Mouse (Mus musculus) telencephalon, adult 2 months (tissue): ENCODE data around the gene Raet1e.
"Not testable (repeated sequence)": the region's sequence is repeated elsewhere in the genome, so short reads cannot be mapped to it uniquely, and the experiment has no call there.

Experiments
- DNase-seq: peaks from one replicate; pipeline ENCODE4 v3.0.0-alpha.2; 2011; ENCODE audit warnings: low read depth, low spot score

Gene Raet1e

GRCm38 (mm10) chr10:22273684-22274305, 115.4 kb downstream of the Raet1e start:
- no peak for DNase-seq

- no peak for DNase-seq
Measured at GRCm38 (mm10) chr10:22274445-22275057, 116.2 kb downstream of the Raet1e start.

DNA sequence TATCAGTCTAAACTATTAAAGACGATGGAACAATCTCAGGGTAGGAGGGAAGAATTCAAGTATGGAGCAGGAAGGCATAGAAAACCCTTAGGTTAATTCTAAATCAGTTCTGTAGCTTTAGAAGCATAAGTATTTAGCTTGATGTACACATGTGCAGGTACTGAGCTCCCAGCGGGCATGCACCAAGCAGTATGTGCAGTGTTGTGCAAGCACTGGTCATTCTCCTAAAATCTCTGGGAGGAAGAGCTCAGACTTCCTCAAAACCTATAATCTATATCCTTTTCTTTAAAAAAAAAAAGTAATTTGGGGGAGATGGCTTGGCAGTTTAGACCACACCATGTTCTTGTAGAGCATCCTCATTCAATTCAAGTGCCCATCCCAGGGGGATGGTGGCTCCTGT, 120.1 kb downstream of the Raet1e start:
- not testable (repeated sequence) for DNase-seq

- DNase-seq, result no peak
Measured at GRCm38 (mm10) chr10:22282816-22283215, 124.4 kb downstream of the Raet1e start.

- DNase-seq, result no peak
Measured at GRCm38 (mm10) chr10:22295676-22296075, 137.3 kb downstream of the Raet1e start.

- no peak for DNase-seq
Measured at GRCm38 (mm10) chr10:22297033-22297762, 138.8 kb downstream of the Raet1e start.

GRCm38 (mm10) chr10:22297766-22298461, 139.5 kb downstream of the Raet1e start:
- no peak for DNase-seq

GRCm38 (mm10) chr10:22299324-22299723, 141.0 kb downstream of the Raet1e start:
- no peak for DNase-seq

- no peak for DNase-seq
Measured at GRCm38 (mm10) chr10:22301641-22302040, 143.3 kb downstream of the Raet1e start.

- DNase-seq, result no peak
Measured at GRCm38 (mm10) chr10:22302344-22303057, 144.1 kb downstream of the Raet1e start.

- no peak for DNase-seq
Measured at GRCm38 (mm10) chr10:22303736-22304135, 145.4 kb downstream of the Raet1e start.

DNA sequence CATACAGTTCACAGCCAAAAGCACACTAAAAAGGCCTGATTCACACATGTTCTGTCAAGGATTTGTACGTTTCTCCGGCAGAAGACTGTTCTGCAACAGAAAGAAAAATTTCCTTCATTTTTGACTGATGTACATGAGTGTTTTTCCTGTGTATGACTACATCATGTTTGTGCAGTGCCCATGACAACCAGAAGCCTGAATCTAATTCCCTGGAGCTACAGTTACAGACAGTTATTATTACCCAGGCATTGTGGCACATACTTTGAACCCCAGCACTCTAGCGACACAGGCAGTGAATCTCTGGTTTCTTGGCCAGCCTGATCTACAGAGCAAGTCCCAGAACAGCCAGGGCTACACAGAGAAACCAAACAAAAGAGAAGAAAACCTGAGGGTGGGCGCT, 147.4 kb downstream of the Raet1e start:
- DNase-seq, result no peak

- DNase-seq, result no peak
Measured at GRCm38 (mm10) chr10:22306452-22306851, 148.1 kb downstream of the Raet1e start.

GRCm38 (mm10) chr10:22308221-22308620, 149.9 kb downstream of the Raet1e start:
- no peak for DNase-seq

DNA sequence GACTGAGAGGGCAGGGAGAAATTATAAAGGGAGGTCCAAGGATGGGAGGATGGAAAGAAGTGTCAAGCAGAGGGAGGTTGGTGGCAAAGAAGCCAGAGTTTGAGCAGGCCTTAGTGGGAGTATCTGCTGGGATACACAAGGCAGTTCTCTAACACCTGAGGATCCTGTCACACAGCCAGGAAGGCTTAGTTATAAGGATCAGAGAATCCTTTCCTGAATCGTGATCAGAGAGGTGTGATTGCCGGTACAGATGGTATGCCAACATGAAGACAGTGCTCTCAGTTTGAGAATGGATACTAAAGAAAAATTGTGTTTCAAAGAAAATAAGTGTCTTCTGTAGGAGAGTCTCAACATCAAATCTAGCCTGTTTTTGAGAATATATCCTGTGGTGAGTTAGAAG, 164.5 kb downstream of the Raet1e start:
- DNase-seq, result peak; percentile 64

- DNase-seq, result not testable (repeated sequence)
Measured at GRCm38 (mm10) chr10:22345721-22346120, 187.4 kb downstream of the Raet1e start.

- DNase-seq, result not testable (repeated sequence)
Measured at GRCm38 (mm10) chr10:22353548-22354195, 195.3 kb downstream of the Raet1e start.

GRCm38 (mm10) chr10:22354196-22354574, 195.8 kb downstream of the Raet1e start:
- DNase-seq, result not testable (repeated sequence)

DNA sequence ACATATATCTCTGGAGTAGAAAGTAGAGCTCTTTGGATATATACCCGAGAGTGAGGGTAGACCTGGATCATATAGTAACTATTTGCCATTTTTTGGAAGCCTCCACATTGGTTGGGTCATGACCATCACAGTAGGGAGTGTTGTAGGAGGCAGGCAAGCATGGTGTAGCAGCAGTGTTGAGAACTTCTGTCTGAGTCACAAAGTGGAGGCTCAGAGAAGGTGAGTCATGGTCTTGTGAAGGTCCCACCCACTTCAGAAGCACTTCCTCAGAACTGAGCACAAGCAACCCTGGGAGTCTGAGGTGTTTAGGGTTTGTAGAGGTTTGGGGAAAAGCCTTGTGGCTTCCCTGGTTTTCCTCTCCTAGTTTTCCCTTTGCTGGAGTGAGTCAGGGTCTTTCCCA, 199.0 kb downstream of the Raet1e start:
- DNase-seq, result not testable (repeated sequence)

DNA sequence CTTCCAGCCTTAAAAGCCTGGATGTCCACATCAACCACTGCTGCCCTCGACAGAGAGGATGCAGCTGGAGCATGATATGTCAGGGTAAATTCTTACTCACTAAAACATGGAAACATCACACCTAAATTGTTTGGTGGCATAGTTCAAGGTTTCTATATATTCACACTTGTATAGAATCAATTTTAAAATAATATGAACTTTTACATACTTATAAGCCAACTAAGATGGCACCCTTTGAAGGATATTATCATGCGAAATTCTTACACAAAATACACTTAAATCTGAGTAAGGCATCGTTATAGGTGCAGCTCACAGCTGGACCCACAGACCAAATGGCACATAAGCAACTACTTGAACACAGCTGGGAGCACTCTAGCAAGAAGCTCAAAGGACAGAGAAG, 201.9 kb downstream of the Raet1e start, which contains the start of gene Raet1d:
Raet1d (plus strand) TSS at position 301 of the 400 bp plus-strand sequence.
- not testable (repeated sequence) for DNase-seq

DNA sequence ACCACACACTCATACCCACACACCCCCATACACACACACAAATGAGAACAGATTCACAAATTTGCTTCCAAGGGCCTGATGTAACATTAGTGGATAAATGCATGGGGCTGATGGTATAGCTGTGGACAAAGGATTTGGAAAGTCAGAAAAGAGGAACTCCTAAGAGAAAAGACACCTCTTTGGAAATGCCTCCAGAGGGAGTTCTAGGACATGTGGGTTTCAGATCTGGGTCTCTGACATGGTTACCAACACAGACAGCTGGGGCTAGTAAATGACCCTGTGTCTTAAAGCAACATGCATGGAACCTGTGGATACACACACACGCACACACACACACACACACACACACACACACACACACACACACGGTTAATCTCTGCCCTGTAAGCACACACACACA, 202.6 kb downstream of the Raet1e start:
- not testable (repeated sequence) for DNase-seq
